Mouse (Mus musculus) bone marrow macrophage, adult 2 months (primary cell): Measurements from ENCODE around the gene D430019H16Rik. TPM values are rescaled to one million over a fixed set of nuclear protein-coding genes. Genes with fewer than 3 reads are reported as not detected.

Source experiments
- H3K27ac ChIP-seq: 2 replicates; pipeline ENCODE4 v1.5.1; 2012; ENCODE audit warnings: low read depth, low read length; ENCODE audit not compliant: insufficient read depth
- H3K4me1 ChIP-seq: 2 replicates; pipeline ENCODE4 v1.6.1; 2012; ENCODE audit warnings: low read length; ENCODE audit not compliant: control insufficient read depth, insufficient read depth
- H3K4me3 ChIP-seq: 2 replicates; pipeline ENCODE4 v1.5.1; 2012; ENCODE audit warnings: mild to moderate bottlenecking, low read length, moderate library complexity; ENCODE audit not compliant: insufficient read depth
- CTCF ChIP-seq: IDR thresholded peaks from 2 replicates; pipeline ENCODE4 v1.5.1; 2012; ENCODE audit warnings: low read depth, mild to moderate bottlenecking, low read length, moderate library complexity
- POLR2A ChIP-seq: IDR thresholded peaks from 2 replicates; pipeline ENCODE4 v1.6.1; 2012; ENCODE audit warnings: mild to moderate bottlenecking, low read depth, low read length, borderline replicate concordance
- polyA plus RNA-seq: library from polyadenylated mRNA; stranded (reverse); fragments of >200 nt; gene quantifications from 2 replicates; pipeline ENCODE4 v1.2.4, GENCODE M21; 2012; ENCODE audit not compliant: missing spikeins, insufficient read depth, insufficient read length

Gene D430019H16Rik
- polyA plus RNA-seq, 1 experiment = not detected

DNA sequence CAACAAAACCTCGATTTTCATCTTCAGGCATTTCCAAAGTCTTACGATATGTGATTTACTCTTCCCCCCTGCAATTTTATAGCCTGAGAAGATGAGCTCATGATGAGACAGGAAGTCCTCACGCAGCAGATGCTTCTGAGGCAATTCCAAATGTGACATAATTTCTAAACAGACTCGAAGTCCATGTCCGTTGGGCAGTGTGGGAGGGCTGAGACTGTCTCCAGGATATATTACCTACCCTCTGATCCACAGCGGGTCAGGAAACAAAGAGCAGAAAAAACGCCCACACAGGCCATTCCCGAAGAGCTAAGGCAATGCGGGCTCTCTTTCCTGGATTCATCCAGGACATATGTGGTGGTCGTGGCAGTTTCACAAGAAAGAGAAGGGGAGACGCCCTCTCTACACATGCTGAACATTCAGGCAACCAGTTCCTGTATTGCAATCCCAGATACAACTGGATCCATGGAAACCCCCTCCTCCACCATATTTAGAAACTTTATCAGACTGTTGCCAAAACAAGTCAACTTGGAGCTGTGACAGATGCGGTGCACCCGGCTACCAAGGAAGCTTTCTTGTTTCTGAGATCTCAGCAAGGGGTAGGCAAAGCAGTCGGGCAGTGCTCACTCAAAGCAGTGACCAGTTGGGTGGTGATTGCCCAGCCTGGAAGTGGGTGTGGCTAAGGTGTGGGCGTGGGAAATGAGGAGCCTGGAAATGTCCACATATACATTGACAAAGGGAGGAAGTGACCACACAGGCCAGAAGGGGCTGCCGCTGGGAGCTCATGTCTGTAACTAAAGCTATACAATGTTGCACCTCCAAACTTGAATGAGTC lies 58.2 kb downstream of the D430019H16Rik start:
- H3K4me3 ChIP-seq = no peak overlapping the region
- TF ChIP-seq CTCF (no peak), POLR2A (no peak)
- no peaks in the 10 kb centered on the region for H3K4me1 ChIP-seq
- no peak overlapping the region for H3K27ac ChIP-seq

DNA sequence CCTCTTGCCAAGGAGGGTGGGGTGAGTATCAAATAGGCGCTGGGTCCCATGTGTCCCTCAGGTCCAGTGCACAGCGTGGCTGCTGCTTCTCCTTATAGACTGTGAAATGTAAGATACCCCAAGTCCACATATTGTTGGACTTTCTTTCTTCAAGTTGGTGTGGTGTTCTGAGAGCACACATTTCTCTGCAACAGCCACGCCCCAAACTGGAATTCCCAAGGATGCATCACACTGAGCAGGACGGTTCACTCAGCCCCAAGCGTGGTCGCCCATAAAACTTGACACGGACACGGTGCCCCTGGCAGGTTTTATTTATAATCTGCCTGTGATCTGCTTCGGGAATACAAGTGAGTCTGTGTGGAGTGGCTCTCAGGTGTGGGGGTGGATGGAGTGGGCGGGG lies 60.5 kb downstream of the D430019H16Rik start:
- Histone ChIP-seq H3K4me1 (no peaks in the 10 kb centered on the region), H3K4me3 (no peak overlapping the region), H3K27ac (no peak overlapping the region)
- TF ChIP-seq POLR2A = no peak
- TF ChIP-seq CTCF = no peak

DNA sequence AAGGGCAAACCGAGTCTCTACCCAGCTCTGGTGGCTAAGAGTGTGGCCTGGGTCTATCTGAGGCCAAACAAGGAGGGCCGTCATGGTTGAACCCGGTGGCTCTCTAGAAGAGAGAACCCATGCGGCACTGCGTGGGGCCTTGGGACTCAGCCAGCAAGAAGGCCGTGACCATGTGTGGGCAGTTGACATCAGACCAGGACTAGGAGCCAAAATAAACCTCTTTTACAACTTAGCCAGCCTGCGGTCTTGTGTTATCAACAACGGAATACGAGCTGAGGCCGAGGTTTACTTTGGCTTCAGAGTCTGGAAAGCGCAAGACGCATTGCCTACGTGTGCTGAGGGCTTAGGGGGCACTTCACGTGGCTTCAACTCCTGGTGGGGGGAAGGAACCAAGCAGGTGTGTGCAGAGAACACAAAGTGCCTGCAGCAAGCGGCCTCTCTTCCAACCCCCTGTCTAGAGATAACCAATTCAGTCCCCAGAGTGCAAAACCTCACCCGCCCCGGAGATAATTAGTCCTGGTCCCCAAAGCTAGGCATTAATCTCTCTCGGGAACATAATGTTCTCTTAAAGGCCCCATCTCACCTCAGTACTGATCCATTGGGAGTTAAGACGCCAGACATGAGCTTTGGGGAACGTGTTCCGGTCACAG lies 63.5 kb downstream of the D430019H16Rik start:
- no peak overlapping the region for H3K27ac ChIP-seq
- no peaks in the 10 kb centered on the region for H3K4me1 ChIP-seq
- H3K4me3 ChIP-seq = no peak overlapping the region
- TF ChIP-seq POLR2A (no peak), CTCF (no peak)

DNA sequence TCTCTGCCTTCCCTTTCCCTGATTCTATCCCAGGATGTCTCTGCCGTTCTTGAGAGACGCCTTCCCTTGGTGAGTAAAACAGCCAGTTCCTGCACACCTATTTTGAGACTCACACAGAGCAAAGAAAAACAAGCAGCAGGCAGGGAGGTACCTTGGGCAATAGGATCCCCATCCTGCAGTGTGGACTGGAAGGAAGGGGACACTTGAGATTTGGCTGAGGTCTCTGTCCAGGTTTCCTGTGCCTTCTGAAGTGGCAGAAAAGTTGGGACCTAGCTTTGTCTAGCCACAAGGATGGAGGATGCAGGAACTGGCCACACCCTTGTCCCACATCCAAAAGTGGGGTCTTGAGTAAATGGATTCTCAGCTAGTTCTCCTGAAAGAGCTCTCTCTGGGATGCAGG lies 66.2 kb downstream of the D430019H16Rik start:
- TF ChIP-seq POLR2A (no peak), CTCF (no peak)
- H3K4me1 ChIP-seq = no peaks in the 10 kb centered on the region
- no peak overlapping the region for H3K4me3 ChIP-seq
- H3K27ac ChIP-seq = no peak overlapping the region

DNA sequence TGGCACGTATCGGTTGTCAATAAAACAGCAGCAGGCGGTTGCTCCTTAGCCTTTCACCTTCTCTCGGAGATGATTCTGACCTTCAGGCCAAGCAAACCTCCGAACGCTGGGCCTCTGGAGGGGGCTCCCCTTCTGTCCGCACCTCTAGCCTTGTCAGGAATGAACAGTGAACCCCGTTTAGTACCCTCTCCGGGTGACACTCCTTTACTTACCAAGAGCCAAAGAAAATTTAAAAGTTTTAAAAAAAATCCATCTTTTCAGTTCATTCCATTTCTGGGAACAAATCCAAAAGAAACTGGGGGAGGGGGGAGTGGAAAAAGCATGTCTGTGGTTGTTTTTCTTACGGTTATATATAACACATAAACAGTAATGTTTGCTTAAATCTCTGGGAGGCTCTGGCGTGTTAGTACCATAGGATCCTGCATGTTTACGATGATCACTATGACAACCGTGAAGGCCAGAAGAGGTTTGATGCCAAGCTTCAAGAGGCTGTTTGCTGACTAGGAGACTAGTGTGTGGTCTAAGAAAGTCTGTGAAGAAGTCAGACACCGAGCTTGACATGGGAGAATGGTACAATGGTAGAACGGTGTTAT lies 67.6 kb downstream of the D430019H16Rik start:
- TF ChIP-seq CTCF (no peak), POLR2A (no peak)

DNA sequence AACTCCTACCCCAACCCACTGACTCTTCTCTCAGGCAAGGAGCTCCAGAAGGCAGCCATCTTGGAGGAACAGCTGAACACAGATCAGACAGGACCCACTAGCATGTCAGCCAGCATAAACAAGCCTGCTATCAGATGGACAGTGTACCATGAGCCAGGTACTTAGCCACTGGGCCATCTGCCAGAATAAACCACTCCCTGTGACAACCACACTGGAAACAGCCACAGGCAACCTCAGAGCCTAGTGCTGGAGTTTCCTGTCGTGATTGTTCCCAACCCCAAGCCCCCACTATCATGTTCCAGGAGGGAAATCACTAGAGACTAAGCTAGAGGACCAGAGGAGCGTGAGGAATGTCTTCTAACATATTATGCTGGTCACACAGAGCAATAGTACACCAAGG lies 70.1 kb downstream of the D430019H16Rik start:
- Histone ChIP-seq H3K4me1 (no peaks in the 10 kb centered on the region), H3K27ac (no peak overlapping the region), H3K4me3 (no peak overlapping the region)
- TF ChIP-seq POLR2A = no peak
- no peak for TF ChIP-seq CTCF

More for the DNA sequence above, 67.6 kb downstream of the D430019H16Rik start:
- Histone ChIP-seq H3K4me1 (no peaks in the 10 kb centered on the region), H3K4me3 (no peak overlapping the region), H3K27ac (no peak overlapping the region)

DNA sequence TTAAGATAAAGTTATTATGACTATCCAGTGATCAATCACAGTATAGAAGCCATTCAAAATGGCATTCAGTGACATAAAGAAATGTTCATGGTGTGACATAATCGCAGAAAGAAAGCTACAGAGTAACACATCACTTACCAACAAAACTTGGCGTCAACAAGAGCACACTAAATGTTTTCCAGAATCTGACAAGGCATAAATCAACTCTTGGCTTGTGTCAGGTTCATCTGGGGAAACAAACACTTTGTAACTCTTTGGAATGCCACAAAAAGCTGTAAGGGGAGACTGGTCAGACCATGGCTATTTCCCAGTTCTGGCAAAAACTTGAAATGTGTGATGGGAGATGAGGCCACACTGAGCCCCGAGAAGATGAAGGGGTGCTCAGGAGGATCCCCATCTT lies 72.5 kb downstream of the D430019H16Rik start:
- Histone ChIP-seq H3K4me3 (no peak overlapping the region), H3K27ac (no peak overlapping the region), H3K4me1 (no peaks in the 10 kb centered on the region)
- TF ChIP-seq CTCF (no peak), POLR2A (no peak)

DNA sequence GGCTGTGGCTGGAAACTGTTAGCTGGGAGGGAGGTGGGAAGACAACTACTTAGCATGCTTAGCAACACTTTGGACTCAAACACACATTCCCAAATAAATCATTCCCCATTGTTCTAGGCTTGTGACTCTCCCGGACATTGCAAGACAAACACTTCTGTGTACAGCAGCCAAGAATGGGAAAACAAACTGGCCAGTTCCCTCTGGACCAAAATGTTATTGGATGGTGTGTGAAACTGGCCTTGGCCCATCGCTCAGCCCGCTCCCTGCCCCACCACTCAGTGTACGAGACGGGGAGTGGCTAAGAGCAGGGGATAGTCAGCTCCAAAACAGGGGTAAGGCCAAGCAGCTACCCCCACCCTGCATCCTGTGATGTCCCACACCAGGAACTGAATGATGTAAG lies 73.2 kb downstream of the D430019H16Rik start:
- no peaks in the 10 kb centered on the region for H3K4me1 ChIP-seq
- no peak overlapping the region for H3K4me3 ChIP-seq
- no peak overlapping the region for H3K27ac ChIP-seq
- TF ChIP-seq POLR2A = no peak
- no peak for TF ChIP-seq CTCF

DNA sequence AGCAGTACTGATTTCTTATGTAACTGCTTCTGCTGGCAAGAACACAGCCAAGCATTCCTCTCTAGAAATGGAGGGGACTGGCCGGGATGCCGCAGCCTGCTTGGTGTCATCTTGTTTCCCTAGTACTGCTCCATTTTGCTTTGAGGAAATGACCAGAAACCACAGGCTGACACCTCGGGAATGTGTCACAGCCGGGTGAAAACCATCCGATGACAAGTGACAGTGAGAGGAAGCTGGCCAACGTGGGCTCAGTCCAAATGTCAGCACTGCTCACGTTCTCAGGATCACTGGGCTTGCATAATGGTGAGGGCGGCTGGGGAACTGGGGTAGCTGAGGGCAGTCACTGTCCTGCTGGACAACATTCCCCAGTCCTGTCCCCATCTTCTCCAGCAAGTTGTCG lies 75.9 kb downstream of the D430019H16Rik start:
- Histone ChIP-seq H3K4me3 (no peak overlapping the region), H3K4me1 (no peaks in the 10 kb centered on the region), H3K27ac (no peak overlapping the region)
- TF ChIP-seq POLR2A (no peak), CTCF (no peak)

DNA sequence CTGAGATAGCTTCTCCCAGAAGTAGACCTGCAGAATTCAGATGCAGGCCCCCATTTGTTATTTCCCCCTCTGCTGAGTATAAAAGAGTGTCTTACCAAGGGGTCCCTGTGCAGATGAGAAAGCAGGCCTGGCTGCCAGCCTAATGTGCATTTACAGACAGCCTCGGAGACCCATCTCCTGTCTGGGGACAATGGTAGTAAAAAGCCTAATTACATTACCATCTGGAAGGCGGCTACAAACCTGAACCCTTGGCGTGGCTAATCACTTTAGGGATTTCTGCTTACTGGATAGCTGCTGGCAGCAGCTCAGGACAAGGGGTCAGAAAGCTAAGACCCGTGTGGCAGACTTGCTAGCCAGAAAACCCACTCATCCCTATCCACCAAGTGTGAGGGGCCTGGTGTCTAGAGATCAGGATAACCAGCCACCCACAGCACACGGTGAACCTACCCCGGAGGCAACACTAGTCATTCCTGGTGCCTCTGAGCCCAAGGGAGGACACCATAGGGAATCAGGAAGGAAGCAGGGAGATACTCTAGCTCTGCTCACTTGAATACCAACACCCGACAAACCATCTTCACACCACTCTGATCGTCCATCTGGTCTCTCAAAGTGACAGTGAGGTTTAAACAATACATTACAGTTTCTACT lies 78.2 kb downstream of the D430019H16Rik start:
- TF ChIP-seq POLR2A (no peak), CTCF (no peak)
- Histone ChIP-seq H3K4me3 (no peak overlapping the region), H3K4me1 (no peaks in the 10 kb centered on the region), H3K27ac (no peak overlapping the region)
